Mouse (Mus musculus) C2C12 (cell line): ENCODE results near the gene Lrrc39. TPM values are rescaled to one million over a fixed set of nuclear protein-coding genes. Genes with fewer than 3 reads are reported as not detected.

Source experiments
- H3K27me3 ChIP-seq: one replicate; pipeline ENCODE4 v1.6.1; 2011; ENCODE audit not compliant: control insufficient read depth, insufficient read depth, insufficient read length
- H3K36me3 ChIP-seq: one replicate; pipeline ENCODE4 v1.6.1; 2011; ENCODE audit not compliant: control insufficient read depth, insufficient read depth
- H3K4me3 ChIP-seq: one replicate; pipeline ENCODE4 v1.5.1; 2011; ENCODE audit warnings: mild to moderate bottlenecking, control low read depth; ENCODE audit not compliant: poor library complexity, insufficient read depth, severe bottlenecking
- H3K79me2 ChIP-seq: one replicate; pipeline ENCODE4 v1.6.1; 2011; ENCODE audit not compliant: control insufficient read depth, insufficient read depth
- H3K79me3 ChIP-seq: one replicate; pipeline ENCODE4 v1.6.1; 2011; ENCODE audit warnings: low read depth, control low read depth
- H3ac ChIP-seq: one replicate; pipeline ENCODE3; 2011; ENCODE audit warnings: low read depth; ENCODE audit not compliant: control insufficient read depth, insufficient read length
- CEBPB ChIP-seq: IDR thresholded peaks from one replicate; pipeline ENCODE4 v1.6.1; 2011; ENCODE audit warnings: low read depth, mild to moderate bottlenecking, control low read depth, moderate library complexity
- CTCF ChIP-seq: IDR thresholded peaks from one replicate; pipeline ENCODE4 v1.5.1; 2011; ENCODE audit not compliant: control insufficient read depth, insufficient read depth, insufficient read length
- FOSL1 ChIP-seq: IDR thresholded peaks from one replicate; pipeline ENCODE4 v1.8.0; 2011; ENCODE audit warnings: mild to moderate bottlenecking, low read length; ENCODE audit not compliant: poor library complexity, insufficient read depth, severe bottlenecking
- MAX ChIP-seq: IDR thresholded peaks from one replicate; pipeline ENCODE4 v1.6.1; 2011; ENCODE audit warnings: mild to moderate bottlenecking, control low read depth
- MYOD1 ChIP-seq: IDR thresholded peaks from one replicate; pipeline ENCODE4 v1.6.1; 2011; ENCODE audit warnings: low read depth; ENCODE audit not compliant: control insufficient read depth, insufficient read length
- MYOG ChIP-seq: IDR thresholded peaks from one replicate; pipeline ENCODE4 v1.6.1; 2011; ENCODE audit not compliant: control insufficient read depth, insufficient read length; ENCODE audit errors: extremely low read depth
- USF1 ChIP-seq: IDR thresholded peaks from one replicate; pipeline ENCODE4 v1.6.1; 2011; ENCODE audit warnings: low read depth, mild to moderate bottlenecking, control low read depth, moderate library complexity
- polyA plus RNA-seq: library from polyadenylated mRNA; unstranded; fragments of >200 nt; fragmentation: generic; extraction: Trizol; gene quantifications from one replicate; pipeline ENCODE4 v1.2.1, GENCODE M21; 2012; ENCODE audit warnings: missing spikeins

Gene Lrrc39
- polyA plus RNA-seq, 1 experiment = 0.15 TPM

GRCm38 (mm10) chr3:116595603-116595991, 32.8 kb downstream of the Lrrc39 start:
- Histone ChIP-seq H3K79me2 (peaks cover 69% of the 10 kb centered on the region), H3K79me3 (peaks cover 51% of the 10 kb centered on the region), H3K36me3 (peaks cover 18% of the 10 kb centered on the region), H3K27me3 (no peaks in the 10 kb centered on the region), H3K4me3 (peak overlapping the region; percentile 90), H3ac (peak overlapping the region; percentile 88)
- TF ChIP-seq FOSL1 (no peak), MYOG (no peak), CEBPB (no peak), CTCF (no peak), MAX (no peak), USF1 (no peak)

DNA sequence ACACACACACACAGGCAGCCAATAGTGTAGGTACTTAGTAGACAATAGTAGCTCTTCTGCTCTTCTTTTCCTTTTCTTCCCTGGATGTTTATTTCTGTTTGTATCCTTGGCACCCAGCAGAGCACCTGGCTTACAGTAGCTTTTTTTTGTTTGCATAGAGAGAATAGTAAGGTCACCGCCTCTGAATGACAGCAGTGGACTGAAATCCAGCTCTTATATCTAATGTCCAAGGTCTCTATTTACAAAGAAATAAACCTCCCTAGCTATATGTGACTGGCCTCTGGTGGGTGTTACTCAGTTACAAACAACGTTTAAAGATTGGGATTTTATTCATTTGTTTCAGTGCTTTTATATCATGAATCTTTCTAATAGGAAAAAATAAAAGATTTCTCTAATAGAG, 36.9 kb downstream of the Lrrc39 start:
- no peak overlapping the region for H3ac ChIP-seq
- H3K27me3 ChIP-seq = no peaks in the 10 kb centered on the region
- TF ChIP-seq FOSL1 = no peak
- no peak for TF ChIP-seq MYOG
- no peak for TF ChIP-seq CEBPB
- no peak for TF ChIP-seq MYOD1
- peaks cover 8% of the 10 kb centered on the region for H3K36me3 ChIP-seq
- H3K79me2 ChIP-seq = peaks cover 69% of the 10 kb centered on the region
- no peak overlapping the region for H3K4me3 ChIP-seq
- H3K79me3 ChIP-seq = peaks cover 40% of the 10 kb centered on the region

- peaks cover 10% of the 10 kb centered on the region for H3K36me3 ChIP-seq
- H3K27me3 ChIP-seq = no peaks in the 10 kb centered on the region
- H3ac ChIP-seq = no peak overlapping the region
- H3K79me2 ChIP-seq = peaks cover 62% of the 10 kb centered on the region
- no peak overlapping the region for H3K4me3 ChIP-seq
- peaks cover 31% of the 10 kb centered on the region for H3K79me3 ChIP-seq
- TF ChIP-seq MYOG (no peak), MAX (no peak), MYOD1 (no peak), USF1 (no peak), CEBPB (no peak), FOSL1 (no peak), CTCF (no peak)
Measured at GRCm38 (mm10) chr3:116601005-116601404, 38.2 kb downstream of the Lrrc39 start.

DNA sequence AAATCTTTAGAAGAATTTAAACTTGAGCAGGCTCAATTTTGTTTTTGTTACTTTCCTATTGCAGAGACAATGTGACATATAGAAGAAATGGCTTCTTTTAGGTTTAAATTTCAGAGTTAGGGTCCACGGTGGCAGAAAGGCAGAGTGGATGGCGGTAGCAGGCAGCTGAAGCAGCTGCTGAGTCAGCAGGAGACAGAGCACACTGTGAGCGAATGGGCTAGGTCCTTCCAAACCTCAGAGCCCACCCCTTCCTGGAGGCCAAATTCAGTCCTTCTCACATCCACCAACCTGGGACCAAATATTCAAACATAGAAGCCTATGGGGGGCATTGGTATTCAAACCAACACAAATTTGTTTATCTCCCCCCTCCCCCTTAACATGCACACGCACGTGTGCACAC, 39.0 kb downstream of the Lrrc39 start:
- no peak overlapping the region for H3K4me3 ChIP-seq
- H3K27me3 ChIP-seq = no peaks in the 10 kb centered on the region
- H3ac ChIP-seq = no peak overlapping the region
- peaks cover 12% of the 10 kb centered on the region for H3K36me3 ChIP-seq
- TF ChIP-seq FOSL1 = no peak
- TF ChIP-seq MYOG = no peak
- no peak for TF ChIP-seq MYOD1
- TF ChIP-seq USF1 = no peak
- no peak for TF ChIP-seq MAX
- no peak for TF ChIP-seq CEBPB
- TF ChIP-seq CTCF = no peak
- peaks cover 27% of the 10 kb centered on the region for H3K79me3 ChIP-seq
- peaks cover 54% of the 10 kb centered on the region for H3K79me2 ChIP-seq

DNA sequence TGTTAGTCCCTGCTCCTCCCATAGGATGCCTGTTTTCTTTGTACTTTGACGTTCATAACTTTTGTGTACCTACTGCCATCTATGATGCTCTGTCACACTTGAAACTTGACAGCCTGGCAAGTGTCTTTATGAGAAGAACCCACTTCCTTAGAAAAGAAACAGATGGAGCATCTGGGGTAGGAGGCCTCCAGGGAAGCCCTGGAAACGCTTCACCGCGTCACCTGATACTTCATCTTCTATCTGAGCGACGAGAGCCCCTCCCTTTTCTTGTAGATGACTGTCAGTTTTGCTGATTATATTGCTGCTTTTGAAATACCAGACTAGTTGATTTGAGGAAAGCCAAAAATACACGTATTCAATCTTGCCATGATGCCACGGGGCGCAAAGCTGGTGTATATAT, 41.8 kb downstream of the Lrrc39 start:
- H3K4me3 ChIP-seq = no peak overlapping the region
- TF ChIP-seq USF1 = no peak
- no peak for TF ChIP-seq MAX
- no peak for TF ChIP-seq MYOG
- TF ChIP-seq CTCF = no peak
- no peak for TF ChIP-seq MYOD1
- no peak for TF ChIP-seq FOSL1
- TF ChIP-seq CEBPB = no peak
- H3K79me2 ChIP-seq = peaks cover 28% of the 10 kb centered on the region
- H3K27me3 ChIP-seq = no peaks in the 10 kb centered on the region
- H3K36me3 ChIP-seq = peaks cover 25% of the 10 kb centered on the region
- H3ac ChIP-seq = no peak overlapping the region
- peaks cover 5% of the 10 kb centered on the region for H3K79me3 ChIP-seq

DNA sequence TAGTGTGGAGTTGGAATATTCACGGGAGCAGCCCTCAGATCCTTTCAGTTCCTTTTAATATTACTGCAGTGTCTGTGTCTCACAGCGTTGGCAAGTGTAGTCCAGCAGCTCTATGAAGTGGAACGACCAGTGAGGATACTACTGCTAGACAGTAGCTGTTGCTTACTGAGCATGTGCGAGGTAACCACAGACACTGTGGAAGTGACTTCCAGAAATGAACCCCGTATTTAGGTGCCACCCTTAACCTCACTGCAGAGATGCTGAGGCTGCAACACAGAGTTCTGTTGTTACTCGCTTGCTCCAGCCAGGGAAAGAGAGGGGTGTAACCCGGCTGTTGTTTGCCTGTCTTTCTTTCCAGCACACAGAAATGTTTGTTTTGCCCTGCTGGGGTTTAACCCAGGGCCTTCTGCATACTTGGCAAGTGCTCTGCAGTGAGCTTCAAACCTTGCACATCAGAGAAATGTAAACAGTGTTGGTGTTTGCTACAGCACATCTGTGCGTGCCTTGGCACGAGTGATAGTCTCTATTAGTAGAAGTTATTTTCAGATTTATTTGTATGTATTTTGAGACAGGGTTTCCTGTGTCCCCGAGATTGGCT, 51.6 kb downstream of the Lrrc39 start, which contains the start of gene Trmt13:
TSS of gene Trmt13 (minus strand) at position 293 of the 598 bp plus-strand sequence.
- H3ac ChIP-seq = no peak within 1 kb of the TSS
- H3K27me3 ChIP-seq = no peaks in the 10 kb centered on the region
- no peaks in the 10 kb centered on the region for H3K79me3 ChIP-seq
- H3K4me3 ChIP-seq = no peak within 1 kb of the TSS
- H3K36me3 ChIP-seq = peaks cover 41% of the 10 kb centered on the region
- H3K79me2 ChIP-seq = no peaks in the 10 kb centered on the region
- TF ChIP-seq USF1 = no peak
- no peak for TF ChIP-seq MYOD1
- TF ChIP-seq CEBPB = no peak
- no peak for TF ChIP-seq FOSL1
- TF ChIP-seq MYOG = no peak
